Mouse (Mus musculus): Measurements from ENCODE around the gene Sox11.

Sox11 gene

GRCm38 (mm10) chr12:27335356-27336055, 6.9 kb downstream of the Sox11 start:
- no peak for DNase-seq

GRCm38 (mm10) chr12:27333590-27333989, 8.8 kb downstream of the Sox11 start:
- DNase-seq: no peak

- no peak for DNase-seq
Observed at GRCm38 (mm10) chr12:27323423-27323822, 19.0 kb downstream of the Sox11 start.

- DNase-seq: no peak
Observed at GRCm38 (mm10) chr12:27320705-27321104, 21.7 kb downstream of the Sox11 start.

GRCm38 (mm10) chr12:27312985-27313384, 29.4 kb downstream of the Sox11 start:
- no peak for DNase-seq

- DNase-seq: no peak
Observed at GRCm38 (mm10) chr12:27311854-27312466, 30.4 kb downstream of the Sox11 start.

- no peak for DNase-seq
Observed at GRCm38 (mm10) chr12:27311316-27311832, 31.0 kb downstream of the Sox11 start.

- DNase-seq: no peak
Observed at GRCm38 (mm10) chr12:27310703-27311102, 31.7 kb downstream of the Sox11 start.

- no peak for DNase-seq
Observed at GRCm38 (mm10) chr12:27309969-27310368, 32.4 kb downstream of the Sox11 start.

- DNase-seq: no peak
Observed at GRCm38 (mm10) chr12:27304713-27305437, 37.5 kb downstream of the Sox11 start.

- DNase-seq: no peak
Observed at GRCm38 (mm10) chr12:27303190-27303589, 39.2 kb downstream of the Sox11 start.

GRCm38 (mm10) chr12:27298721-27299120, 43.7 kb downstream of the Sox11 start:
- DNase-seq: no peak

GRCm38 (mm10) chr12:27294191-27294590, 48.2 kb downstream of the Sox11 start:
- no peak for DNase-seq

GRCm38 (mm10) chr12:27293736-27294135, 48.6 kb downstream of the Sox11 start:
- no peak for DNase-seq

GRCm38 (mm10) chr12:27293208-27293607, 49.2 kb downstream of the Sox11 start:
- no peak for DNase-seq
